Mouse (Mus musculus) heart, embryonic 13.5 days (tissue): ENCODE results near the gene Kcnk7. TPM values are rescaled to one million over a fixed set of nuclear protein-coding genes. Genes with fewer than 3 reads are reported as not detected.
A peak's percentile ranks its signal among the peaks of the same experiment; 100 is the strongest.

ENCODE experiments used
- ATAC-seq: fragments of 200-750 bp; cut with Nextera tagmentation; 2 replicates; pipeline ENCODE4 v1.8.0; 2017; ENCODE audit warnings: moderate TSS enrichment; ENCODE audit not compliant: insufficient number of reproducible peaks, low FRiP score, low TSS enrichment; ENCODE audit errors: extremely low read depth
- H3K27ac ChIP-seq: fragments of 300-500 bp; sonication (generic); replicated peaks from 2 replicates; pipeline ENCODE4 v1.5.1; 2015; ENCODE audit warnings: moderate library complexity, mild to moderate bottlenecking, inconsistent platforms
- H3K27me3 ChIP-seq: fragments of 300-500 bp; sonication (generic); replicated peaks from 2 replicates; pipeline ENCODE4 v1.6.1; 2015; ENCODE audit warnings: mild to moderate bottlenecking, inconsistent platforms
- H3K36me3 ChIP-seq: fragments of 300-500 bp; sonication (generic); 2 replicates; pipeline ENCODE4 v1.6.1; 2015; ENCODE audit warnings: mild to moderate bottlenecking, inconsistent platforms
- H3K4me1 ChIP-seq: fragments of 300-500 bp; sonication (generic); 2 replicates; pipeline ENCODE4 v1.6.1; 2015; ENCODE audit warnings: inconsistent platforms
- H3K4me2 ChIP-seq: fragments of 300-500 bp; sonication (generic); 2 replicates; pipeline ENCODE4 v1.6.1; 2015; ENCODE audit warnings: inconsistent platforms, mild to moderate bottlenecking, moderate library complexity
- H3K4me3 ChIP-seq: fragments of 300-500 bp; sonication (generic); 2 replicates; pipeline ENCODE4 v1.5.1; 2015; ENCODE audit warnings: moderate library complexity, mild to moderate bottlenecking, inconsistent platforms
- H3K9ac ChIP-seq: fragments of 300-500 bp; sonication (generic); 2 replicates; pipeline ENCODE4 v1.6.1; 2015; ENCODE audit warnings: inconsistent platforms, mild to moderate bottlenecking, moderate library complexity
- H3K9me3 ChIP-seq: fragments of 300-500 bp; sonication (generic); 2 replicates; pipeline ENCODE4 v1.6.1; 2016; ENCODE audit warnings: inconsistent platforms
- WGBS: fragments of 180-500 bp; shearing (Covaris S2); methylation state at CpG from one replicate; pipeline ENCODE4 v1.1.7; 2015; ENCODE audit warnings: mixed read lengths; 5-methylcytosine and 5-hydroxymethylcytosine counted together
- polyA plus RNA-seq: library from polyadenylated mRNA; unstranded; fragments of >200 nt; fragmentation: Nextera tagmentation; extraction: Ambion mirVana; gene quantifications from 2 replicates; pipeline ENCODE4 v1.2.1, GENCODE M21; 2015

Kcnk7 gene
- polyA plus RNA-seq, 1 experiment from 2014 or later: not detected

DNA sequence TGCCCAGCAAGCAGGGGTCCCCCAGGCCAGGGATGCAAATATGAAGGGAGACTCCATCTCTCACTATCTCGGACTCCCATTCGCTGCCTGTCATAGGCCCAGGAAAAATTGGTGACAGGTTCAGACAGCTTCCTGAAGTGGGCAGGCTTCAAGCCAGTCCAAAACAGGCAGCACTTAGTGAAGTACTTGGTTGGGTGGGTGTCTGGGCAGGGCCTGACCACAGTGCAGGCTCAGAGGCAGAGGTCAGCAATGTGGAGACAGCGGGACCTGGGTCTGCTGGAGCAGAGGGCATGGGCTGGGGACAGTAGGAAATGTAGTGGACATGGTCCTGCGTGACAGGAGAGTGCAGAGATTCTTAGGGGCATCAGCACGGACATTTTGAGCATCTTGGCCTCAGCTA is 12.6 kb upstream of the Kcnk7 start:
- H3K9me3 ChIP-seq: no peaks in the 10 kb centered on the region
- H3K4me1 ChIP-seq: peaks cover 63% of the 10 kb centered on the region
- H3K4me3 ChIP-seq: peak overlapping the region; percentile 81
- WGBS: 63% methylated on average over 5 of the region's 5 CpGs
- H3K36me3 ChIP-seq: peaks cover 58% of the 10 kb centered on the region
- H3K9ac ChIP-seq: peak overlapping the region; percentile 96
- H3K27me3 ChIP-seq: no peaks in the 10 kb centered on the region
- no peak for ATAC-seq
- peak overlapping the region; percentile 99 for H3K4me2 ChIP-seq
- H3K27ac ChIP-seq: peak overlapping the region; percentile 96

- H3K4me2 ChIP-seq: peak overlapping the region; percentile 99
- peak overlapping the region; percentile 96 for H3K9ac ChIP-seq
- H3K9me3 ChIP-seq: no peaks in the 10 kb centered on the region
- H3K27me3 ChIP-seq: no peaks in the 10 kb centered on the region
- peak overlapping the region; percentile 96 for H3K27ac ChIP-seq
- H3K4me3 ChIP-seq: peak overlapping the region; percentile 81
- peaks cover 62% of the 10 kb centered on the region for H3K36me3 ChIP-seq
- 60% methylated on average over 10 of the region's 10 CpGs for WGBS
- H3K4me1 ChIP-seq: peaks cover 59% of the 10 kb centered on the region
- no peak for ATAC-seq
These were observed 11.9 kb upstream of the Kcnk7 start for GRCm38 (mm10) chr19:5692086-5692912.

- no peaks in the 10 kb centered on the region for H3K27me3 ChIP-seq
- 63% methylated on average over 10 of the region's 10 CpGs for WGBS
- peaks cover 68% of the 10 kb centered on the region for H3K36me3 ChIP-seq
- H3K9ac ChIP-seq: peak overlapping the region; percentile 96
- peak overlapping the region; percentile 99 for H3K4me2 ChIP-seq
- H3K9me3 ChIP-seq: no peaks in the 10 kb centered on the region
- H3K4me3 ChIP-seq: peak overlapping the region; percentile 81
- peak overlapping the region; percentile 96 for H3K27ac ChIP-seq
- no peak for ATAC-seq
- H3K4me1 ChIP-seq: peaks cover 52% of the 10 kb centered on the region
These were observed 11.2 kb upstream of the Kcnk7 start for GRCm38 (mm10) chr19:5692913-5693396.

DNA sequence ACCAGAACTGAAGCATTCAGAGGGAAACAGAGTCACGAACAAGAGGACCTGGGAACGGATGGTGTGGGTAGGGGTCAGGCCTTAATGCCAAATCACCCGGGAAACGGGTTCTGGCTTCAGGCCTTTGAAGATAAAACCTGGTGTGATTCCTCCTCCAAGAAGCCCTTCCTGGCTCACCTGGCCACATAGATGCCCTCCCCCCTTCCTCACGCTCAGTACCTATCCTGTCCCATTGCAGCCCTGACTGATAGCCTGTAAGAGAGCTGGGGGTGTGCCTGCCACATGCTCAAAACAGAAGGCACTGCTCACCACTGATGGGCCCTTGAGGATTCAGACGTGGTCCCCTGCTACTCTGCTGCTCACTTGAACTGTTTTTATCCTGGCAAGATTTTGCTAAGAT is 10.4 kb upstream of the Kcnk7 start:
- Histone ChIP-seq H3K4me2 (peak overlapping the region; percentile 99), H3K4me1 (peaks cover 51% of the 10 kb centered on the region), H3K9me3 (no peaks in the 10 kb centered on the region), H3K36me3 (peaks cover 77% of the 10 kb centered on the region), H3K27ac (no peak overlapping the region), H3K27me3 (no peaks in the 10 kb centered on the region), H3K4me3 (peak overlapping the region; percentile 81), H3K9ac (peak overlapping the region; percentile 96; the same call in 1 of the 2 replicates)
- no peak for ATAC-seq
- 85% methylated on average over 6 of the region's 6 CpGs for WGBS

DNA sequence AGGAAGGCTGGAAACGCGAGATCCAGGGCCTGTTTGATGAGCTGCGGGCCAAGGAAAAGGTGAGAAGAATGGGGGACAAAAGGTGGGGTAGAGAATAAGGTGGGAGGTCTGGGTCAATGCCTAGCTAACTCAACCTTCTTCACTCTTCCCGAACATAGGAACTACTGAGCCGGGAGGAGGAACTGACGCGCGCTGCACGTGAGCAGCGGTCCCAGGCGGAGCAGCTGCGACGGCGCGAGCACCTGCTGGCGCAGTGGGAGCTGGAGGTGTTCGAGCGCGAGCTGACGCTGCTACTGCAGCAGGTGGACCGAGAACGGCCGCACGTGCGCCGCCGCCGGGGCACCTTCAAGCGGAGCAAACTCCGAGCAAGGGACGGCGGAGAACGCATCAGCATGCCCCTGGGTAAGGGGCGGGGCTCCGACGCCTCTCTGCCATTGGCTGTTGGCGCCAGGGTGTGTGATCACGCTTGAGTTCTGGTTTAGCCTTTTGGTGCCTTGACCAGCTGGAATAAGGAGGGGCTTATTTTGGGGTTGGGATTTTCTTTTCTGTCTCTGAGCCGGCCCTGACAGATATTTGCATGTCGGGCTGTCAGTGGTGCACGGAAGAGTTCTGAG is 8.2 kb upstream of the Kcnk7 start:
- ATAC-seq: no peak
- Histone ChIP-seq H3K27ac (no peak overlapping the region), H3K9ac (peak overlapping the region; percentile 33), H3K27me3 (no peaks in the 10 kb centered on the region), H3K4me2 (peak overlapping the region; percentile 55), H3K4me1 (peaks cover 41% of the 10 kb centered on the region), H3K4me3 (peak overlapping the region; percentile 22; the same call in 1 of the 2 replicates), H3K9me3 (no peaks in the 10 kb centered on the region), H3K36me3 (peaks cover 93% of the 10 kb centered on the region)
- 30% methylated on average over 41 of the region's 41 CpGs for WGBS

DNA sequence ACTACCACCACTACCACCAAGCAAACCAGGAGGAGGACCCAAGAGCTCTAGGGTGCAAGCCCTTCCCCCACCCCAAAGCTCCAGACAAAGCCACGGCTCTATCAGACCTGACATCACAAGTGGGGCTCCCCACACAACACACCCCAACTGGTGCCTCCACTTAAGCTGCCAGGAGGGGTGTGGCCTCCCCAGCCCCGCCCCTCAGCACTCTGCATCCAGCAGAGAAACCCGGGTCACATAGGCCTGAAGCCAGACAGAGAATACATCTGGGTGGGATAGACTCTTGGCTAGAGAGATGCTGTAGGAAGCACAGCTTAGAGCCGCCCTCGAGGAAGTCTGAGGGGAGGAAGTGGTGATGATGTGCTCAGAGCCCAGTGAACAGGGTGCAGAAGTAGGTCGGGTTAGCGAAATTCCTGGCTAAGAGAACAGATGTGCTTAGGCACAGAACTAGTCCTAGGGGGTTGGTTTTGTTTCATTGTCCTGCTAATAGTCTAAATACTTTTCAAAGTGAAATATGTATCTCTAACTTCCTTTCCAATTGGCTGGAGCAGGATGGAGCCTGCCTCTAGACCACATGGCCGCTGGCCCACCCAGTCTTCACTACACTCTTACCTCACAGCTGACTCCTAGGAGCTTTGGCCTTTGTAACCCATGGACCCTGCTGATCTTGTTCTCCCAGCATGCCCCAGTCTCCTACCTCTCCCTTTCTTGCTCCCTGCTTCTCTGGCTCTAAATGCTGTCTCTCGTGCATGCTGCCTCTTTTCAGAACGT is 819 bp downstream of the Kcnk7 start:
- Histone ChIP-seq H3K4me1 (peaks cover 19% of the 10 kb centered on the region), H3K4me2 (no peak overlapping the region), H3K27ac (peak overlapping the region; percentile 48; the same call in 1 of the 2 replicates), H3K9me3 (no peaks in the 10 kb centered on the region), H3K36me3 (peaks cover 84% of the 10 kb centered on the region), H3K27me3 (no peaks in the 10 kb centered on the region), H3K9ac (peak overlapping the region; percentile 58), H3K4me3 (no peak overlapping the region)
- ATAC-seq: 0 out of 2 replicates have a peak, but pooled peaks have one; percentile 10
- WGBS: 40% methylated on average over 10 of the region's 10 CpGs

GRCm38 (mm10) chr19:5710068-5710467 is 5.9 kb downstream of the Kcnk7 start:
- Histone ChIP-seq H3K4me1 (peaks cover 30% of the 10 kb centered on the region), H3K36me3 (peaks cover 94% of the 10 kb centered on the region), H3K27me3 (no peaks in the 10 kb centered on the region), H3K4me2 (no peak overlapping the region), H3K27ac (no peak overlapping the region), H3K9me3 (no peaks in the 10 kb centered on the region), H3K9ac (no peak overlapping the region), H3K4me3 (no peak overlapping the region)
- no peak for ATAC-seq
- WGBS: 92% methylated on average over 6 of the region's 6 CpGs

DNA sequence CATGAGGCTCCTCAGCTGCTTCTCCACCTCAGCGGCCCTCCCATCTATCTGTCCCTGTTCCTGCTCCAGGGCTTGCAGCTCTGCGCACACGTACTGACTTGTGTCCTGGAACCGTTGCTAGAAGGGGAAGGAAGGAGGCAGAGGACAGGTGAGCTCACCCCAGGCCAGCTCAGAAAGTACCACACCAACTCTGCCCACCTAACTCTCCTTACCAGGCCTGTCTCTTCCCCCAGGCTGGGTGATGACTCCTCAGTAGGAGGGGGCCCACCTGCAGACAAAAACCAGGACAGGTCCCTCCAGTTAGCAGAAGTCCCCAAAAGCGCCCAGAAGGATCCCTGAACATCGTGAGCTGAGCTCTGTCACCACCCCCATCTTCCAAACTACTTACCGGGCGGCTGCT is 6.4 kb downstream of the Kcnk7 start:
- Histone ChIP-seq H3K4me1 (peaks cover 29% of the 10 kb centered on the region), H3K4me2 (no peak overlapping the region), H3K27me3 (no peaks in the 10 kb centered on the region), H3K36me3 (peaks cover 99% of the 10 kb centered on the region), H3K27ac (no peak overlapping the region), H3K9me3 (no peaks in the 10 kb centered on the region), H3K9ac (no peak overlapping the region), H3K4me3 (no peak overlapping the region)
- ATAC-seq: no peak
- 85% methylated on average over 8 of the region's 8 CpGs for WGBS

- Histone ChIP-seq H3K9ac (no peak overlapping the region), H3K4me1 (peaks cover 30% of the 10 kb centered on the region), H3K27me3 (no peaks in the 10 kb centered on the region), H3K27ac (no peak overlapping the region), H3K4me2 (no peak overlapping the region), H3K9me3 (no peaks in the 10 kb centered on the region), H3K36me3 (peaks cover 99% of the 10 kb centered on the region), H3K4me3 (no peak overlapping the region)
- no peak for ATAC-seq
- 26% methylated on average over 3 of the region's 3 CpGs for WGBS
These were observed 7.1 kb downstream of the Kcnk7 start for GRCm38 (mm10) chr19:5711218-5711617.

- H3K4me2 ChIP-seq: no peak overlapping the region
- H3K27me3 ChIP-seq: no peaks in the 10 kb centered on the region
- H3K9me3 ChIP-seq: no peaks in the 10 kb centered on the region
- WGBS: 93% methylated on average over 14 of the region's 14 CpGs
- H3K4me1 ChIP-seq: peaks cover 37% of the 10 kb centered on the region
- H3K9ac ChIP-seq: no peak overlapping the region
- H3K27ac ChIP-seq: no peak overlapping the region
- no peak for ATAC-seq
- H3K36me3 ChIP-seq: peaks cover 99% of the 10 kb centered on the region
- no peak overlapping the region for H3K4me3 ChIP-seq
These were observed 7.8 kb downstream of the Kcnk7 start for GRCm38 (mm10) chr19:5711907-5712460.

DNA sequence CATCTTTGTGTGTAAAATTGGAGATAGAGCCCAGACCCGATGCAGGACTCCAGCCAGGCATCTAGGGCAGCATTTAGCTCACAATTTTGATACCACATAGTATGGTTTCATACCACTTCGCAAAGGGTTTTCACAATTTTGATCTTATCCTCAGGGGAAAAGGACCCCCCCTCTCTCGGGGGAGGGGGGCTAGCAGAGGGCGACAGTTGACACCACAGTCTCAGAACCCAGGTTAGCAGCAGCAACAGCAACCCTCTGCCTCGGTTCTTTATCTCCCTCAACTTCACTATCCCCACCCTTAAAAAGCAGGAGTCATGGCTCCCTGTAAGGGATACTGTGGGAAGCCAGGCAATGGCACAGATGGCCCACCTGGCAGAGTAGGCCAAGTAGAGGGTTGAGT is 9.1 kb downstream of the Kcnk7 start:
- WGBS: 62% methylated on average over 5 of the region's 5 CpGs
- Histone ChIP-seq H3K4me2 (peak overlapping the region; percentile 41), H3K4me1 (peaks cover 45% of the 10 kb centered on the region), H3K36me3 (peaks cover 99% of the 10 kb centered on the region), H3K9ac (peak overlapping the region; percentile 53), H3K27me3 (no peaks in the 10 kb centered on the region), H3K4me3 (peak overlapping the region; percentile 17; the same call in 1 of the 2 replicates), H3K9me3 (no peaks in the 10 kb centered on the region), H3K27ac (peak overlapping the region; percentile 48)
- no peak for ATAC-seq
